Mouse (Mus musculus) frontal cortex, postnatal 25 days (tissue): Measurements from ENCODE around the gene AC131692.1.

Experiments used
- DNase-seq, 2 experiments: peaks; one replicate each; pipeline ENCODE4 v3.0.0; 2022; ENCODE audit warnings: low spot score in 2 of 2

The AC131692.1 gene

DNA sequence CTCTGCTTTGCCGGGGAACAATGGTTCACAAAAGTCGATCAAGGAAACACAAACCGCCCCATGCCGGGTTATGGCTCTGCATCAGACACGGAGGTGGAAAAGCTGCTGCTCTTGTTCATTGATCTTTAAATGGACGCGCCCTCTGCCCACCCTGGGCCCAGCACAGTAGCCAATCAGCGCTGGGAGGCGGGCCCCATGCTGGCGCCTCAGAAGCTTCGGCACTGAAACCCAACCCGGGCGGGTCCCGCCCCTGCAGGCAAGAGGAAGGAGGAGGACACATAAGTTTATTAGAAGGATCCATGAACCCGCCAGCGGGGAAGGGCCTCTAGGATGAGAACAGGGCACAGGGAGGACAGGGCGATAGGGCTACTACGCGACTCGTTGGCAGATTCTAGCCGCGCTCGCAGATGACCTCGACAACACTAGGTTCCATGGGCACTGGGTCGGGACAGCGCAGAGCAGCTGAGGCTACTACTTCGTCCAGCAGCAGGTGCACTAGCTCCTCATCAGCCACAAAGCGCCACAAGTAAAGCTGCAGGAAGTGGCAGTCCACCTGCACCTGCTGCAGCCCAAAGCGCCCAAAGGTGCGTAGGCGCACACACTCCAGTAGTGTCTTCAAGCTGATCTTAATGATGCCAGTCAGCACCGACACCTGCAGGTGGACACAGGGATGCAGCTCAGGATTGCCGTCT is 26.3 kb upstream of the AC131692.1 start, which contains the start of gene Tm7sf2:
TSS of gene Tm7sf2 (minus strand) at position 650 of the 692 bp plus-strand sequence.
- DNase-seq = peak; percentile 69 to 77

DNA sequence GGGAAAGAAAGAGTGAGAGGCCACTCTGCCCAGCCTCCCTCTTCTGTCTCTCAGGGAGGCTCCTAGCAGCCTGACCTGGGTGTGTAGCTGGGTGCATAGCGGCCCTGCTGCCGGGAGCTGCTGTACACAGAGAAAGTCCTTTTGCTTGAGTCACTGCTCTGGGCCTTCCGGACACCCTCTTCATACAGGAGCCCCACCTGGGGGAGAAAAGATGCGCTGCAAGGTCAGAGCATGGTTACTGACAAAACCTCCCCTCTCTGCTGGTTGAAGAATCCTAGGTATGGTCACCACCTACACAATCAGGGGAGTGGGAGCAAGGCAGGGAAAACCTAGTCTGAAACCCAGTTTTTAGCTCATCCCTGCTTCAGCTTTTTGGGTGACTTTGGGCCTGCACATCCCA is 25.3 kb upstream of the AC131692.1 start:
- DNase-seq = no peak

DNA sequence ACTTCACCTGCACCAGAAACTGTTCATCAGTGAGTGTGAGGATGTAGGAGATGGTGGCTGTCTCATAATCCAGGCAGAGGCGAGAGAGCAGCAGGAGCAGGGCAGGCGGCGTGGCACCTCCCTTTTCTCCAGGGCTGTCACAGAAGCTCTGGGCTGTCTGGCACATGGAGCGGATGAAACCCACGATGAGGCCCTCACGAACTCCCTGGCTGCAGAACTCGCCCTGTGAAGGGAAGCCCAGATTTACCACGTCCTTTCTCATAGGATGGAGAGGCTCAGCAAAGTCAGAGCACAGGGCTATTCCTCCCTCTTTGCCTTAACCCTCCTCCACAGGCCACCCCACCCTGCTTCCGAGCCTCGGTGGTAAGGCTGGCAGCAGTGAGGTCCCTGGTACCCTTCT is 24.4 kb upstream of the AC131692.1 start:
- DNase-seq = no peak

DNA sequence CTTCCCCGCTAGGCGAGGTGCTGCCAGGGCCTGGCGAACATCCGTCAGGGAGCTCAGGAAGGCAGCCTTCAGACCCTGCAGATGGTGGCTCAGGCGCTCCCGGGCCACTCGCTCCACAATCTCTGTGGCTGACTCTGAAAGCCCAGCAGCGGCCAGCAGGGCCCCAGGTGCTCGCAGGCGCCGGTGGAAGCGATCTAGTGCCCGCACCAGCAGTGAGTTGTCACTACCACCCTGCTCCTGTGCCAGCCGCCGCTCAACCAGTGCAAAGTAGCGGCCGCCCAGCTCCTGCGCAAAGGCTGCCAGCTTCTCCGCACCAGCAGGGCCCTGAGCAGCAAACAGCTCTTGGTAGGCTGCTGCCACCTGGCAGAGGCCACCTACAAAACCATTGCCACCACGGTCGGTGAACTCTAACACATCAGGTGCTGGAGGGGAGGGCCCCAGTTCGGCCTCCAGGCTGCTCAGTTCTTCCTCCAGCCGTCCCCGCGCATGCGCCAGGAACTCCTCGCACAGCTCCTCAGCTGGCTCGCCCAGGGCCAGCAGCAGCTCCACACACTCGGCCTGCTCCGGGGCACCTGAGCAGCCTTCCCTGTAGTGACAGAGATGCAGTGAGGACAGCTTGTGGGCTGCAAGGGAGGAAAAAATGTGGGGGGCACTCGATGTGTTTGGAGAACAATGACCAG is 23.5 kb upstream of the AC131692.1 start:
- no peak for DNase-seq

DNA sequence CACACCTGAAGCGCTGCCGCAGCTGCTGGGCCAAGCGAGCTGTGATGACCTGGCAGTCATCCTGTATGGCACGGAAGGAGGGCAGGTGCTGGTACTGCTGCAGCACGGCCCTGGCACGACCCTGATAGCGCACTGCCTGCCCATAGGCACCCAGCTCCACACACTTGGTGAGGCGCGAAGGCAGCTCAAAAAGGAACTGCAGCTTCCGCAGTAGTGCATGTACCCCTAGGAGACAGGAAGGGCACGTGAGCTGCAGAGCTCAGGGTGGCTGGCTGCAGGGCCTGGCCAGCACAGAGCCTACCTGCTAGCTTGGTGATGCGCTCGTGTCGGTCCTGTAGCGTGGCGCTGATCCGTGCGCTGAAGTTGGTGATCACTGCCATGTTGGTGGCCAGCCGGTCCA is 23.0 kb upstream of the AC131692.1 start:
- no peak for DNase-seq

DNA sequence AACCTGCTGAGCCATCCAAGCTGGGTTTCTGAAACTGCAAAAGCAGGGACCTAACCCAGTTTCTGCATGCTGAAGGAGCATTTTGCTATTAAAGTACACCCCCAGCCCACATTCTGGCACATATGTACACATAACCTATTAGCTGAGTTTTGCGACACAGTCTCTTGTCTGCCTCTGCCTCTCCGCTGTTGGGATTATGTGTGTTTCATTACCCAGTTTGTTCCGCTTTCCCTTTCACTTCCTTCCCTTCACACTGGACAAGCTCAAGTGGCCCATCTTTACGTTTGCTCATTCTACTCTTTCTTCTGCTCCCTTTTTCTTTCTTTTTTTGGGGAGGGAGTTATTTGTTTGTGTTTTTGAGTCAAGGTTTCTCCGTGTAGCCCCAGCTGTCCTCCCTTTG is 20.3 kb upstream of the AC131692.1 start:
- DNase-seq = no peak

DNA sequence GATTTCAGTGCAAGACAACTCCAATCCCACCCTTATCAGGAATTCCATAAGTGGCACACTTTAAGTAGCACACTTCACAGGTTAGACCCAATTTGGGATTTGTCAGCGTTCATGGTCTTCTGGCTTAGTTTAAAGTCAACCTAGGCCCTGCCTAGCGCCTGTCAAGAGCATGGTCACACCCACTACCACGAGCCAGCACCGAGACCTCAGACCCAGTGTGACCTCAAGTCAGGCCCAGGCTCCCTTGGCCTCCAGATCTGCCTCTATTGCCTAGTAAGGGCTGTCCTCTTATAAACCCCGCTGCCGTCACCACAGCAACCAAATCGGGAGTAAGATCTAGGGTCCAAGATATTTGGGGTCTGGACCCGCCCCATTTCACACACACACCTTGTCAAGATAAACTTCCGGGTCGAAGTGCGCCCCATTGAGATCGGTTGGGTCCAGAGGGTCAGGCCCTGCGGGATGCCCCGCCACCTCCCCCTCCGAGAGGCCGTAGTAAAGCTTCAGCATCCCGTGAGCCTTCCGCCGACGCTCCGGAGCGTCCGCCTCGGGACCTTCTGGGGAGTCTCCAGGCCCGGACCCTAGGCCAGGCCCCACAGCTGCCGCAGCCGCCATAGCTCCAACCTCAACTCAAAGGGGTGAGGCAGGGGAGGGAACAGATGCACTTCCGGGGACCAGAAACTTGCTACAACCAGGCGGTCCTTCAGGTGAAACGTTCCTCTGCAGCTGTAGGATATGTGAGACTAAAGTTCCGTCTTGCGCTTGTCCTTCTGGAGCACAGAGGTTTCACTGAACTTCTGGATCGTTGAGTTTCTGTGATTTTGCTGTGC is 17.4 kb upstream of the AC131692.1 start, which contains the start of gene Vps51:
TSS of gene Vps51 (minus strand) at position 668 of the 830 bp plus-strand sequence.
- peak; percentile 73 to 85 for DNase-seq

DNA sequence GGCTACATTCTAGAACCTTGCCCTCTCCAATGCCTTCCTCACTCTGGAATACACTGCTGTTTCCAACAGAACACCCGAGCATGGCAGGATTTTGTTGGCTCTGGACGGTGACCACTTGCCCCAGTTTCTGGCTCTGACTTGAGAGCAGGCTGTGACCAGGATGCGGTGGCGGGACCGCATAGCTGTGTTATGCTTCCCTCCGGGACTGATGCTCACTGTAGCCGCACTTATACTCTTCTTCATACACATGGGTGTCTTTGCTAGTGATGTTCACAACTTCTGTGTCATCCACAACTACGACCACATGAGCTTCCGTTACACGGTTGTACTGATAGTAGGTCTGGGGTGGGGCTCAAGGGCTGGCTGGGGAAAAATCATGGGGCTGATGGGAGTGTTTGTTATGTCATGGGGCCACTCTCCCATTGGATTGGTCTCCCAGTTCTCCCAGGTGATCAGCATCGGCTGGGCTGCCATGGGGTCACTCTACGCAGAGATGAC is 14.2 kb upstream of the AC131692.1 start, which contains the start of gene Tmem262:
TSS of gene Tmem262 (plus strand) at position 51 of the 498 bp plus-strand sequence.
- DNase-seq = no peak

DNA sequence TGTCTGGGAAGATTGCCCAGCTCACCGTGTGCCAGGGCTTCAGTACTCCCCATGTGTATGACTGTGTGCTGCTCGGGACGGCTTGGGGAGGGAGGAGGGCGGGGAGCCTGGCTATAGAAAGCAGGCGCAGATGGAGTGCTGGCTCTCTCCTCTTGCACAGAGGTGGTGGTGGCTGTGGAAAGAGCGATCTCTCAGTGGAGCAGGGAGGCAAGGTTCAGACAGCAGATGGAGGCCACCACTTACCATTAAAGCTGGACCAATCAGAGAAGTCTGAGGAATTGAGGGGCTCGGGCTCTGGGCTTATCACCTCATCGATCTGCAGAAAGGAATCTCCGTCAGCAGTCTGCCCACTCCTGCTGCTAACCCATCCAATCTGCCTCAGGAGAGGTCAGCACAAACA is 12.1 kb upstream of the AC131692.1 start, which contains the start of gene Gm28374:
TSS of gene Gm28374 (minus strand) at position 101 of the 400 bp plus-strand sequence.
- no peak for DNase-seq

DNA sequence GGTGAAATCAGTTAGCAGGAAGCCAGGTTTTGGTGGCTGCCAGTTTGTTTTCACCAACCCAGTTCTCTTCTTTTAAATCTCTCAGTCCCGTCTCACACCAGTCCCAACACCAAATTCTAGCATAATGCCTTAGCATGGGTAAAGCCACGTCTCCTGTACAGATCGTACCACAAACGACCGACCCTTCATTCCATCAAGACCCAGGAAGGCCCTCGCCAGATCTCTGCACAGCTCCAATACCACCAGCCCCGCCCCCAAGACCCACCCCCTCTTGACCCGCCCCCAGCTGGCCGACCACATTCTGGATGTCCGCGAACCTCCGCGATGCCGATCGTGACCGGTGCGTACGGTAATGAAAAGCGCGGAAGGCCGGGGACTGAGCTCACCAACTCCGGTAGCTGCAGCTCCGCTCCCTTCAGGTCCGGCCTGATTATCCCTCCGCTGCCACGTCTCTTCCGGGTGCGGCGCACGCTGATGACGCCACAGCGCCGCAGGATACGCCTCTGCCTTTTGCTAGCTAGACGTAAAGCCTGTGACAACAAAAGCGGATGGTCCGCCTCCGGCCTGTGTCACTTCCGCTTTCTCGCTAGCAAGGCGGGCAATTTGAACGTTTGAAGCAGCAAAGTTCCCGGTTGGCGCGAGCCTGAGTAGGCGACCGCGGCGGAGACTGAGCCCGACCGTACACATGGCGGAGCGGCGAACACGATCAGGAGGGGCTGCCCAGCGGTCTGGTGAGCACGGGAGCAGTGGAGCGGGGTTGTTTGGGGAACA is 9.6 kb upstream of the AC131692.1 start, which contains the start of the genes Zfpl1 and Cdca5:
TSS of gene Zfpl1 (minus strand) at position 479 of the 771 bp plus-strand sequence.
TSS of gene Cdca5 (plus strand) at position 506 of the 771 bp plus-strand sequence.
- peak; percentile 92 to 93 for DNase-seq

DNA sequence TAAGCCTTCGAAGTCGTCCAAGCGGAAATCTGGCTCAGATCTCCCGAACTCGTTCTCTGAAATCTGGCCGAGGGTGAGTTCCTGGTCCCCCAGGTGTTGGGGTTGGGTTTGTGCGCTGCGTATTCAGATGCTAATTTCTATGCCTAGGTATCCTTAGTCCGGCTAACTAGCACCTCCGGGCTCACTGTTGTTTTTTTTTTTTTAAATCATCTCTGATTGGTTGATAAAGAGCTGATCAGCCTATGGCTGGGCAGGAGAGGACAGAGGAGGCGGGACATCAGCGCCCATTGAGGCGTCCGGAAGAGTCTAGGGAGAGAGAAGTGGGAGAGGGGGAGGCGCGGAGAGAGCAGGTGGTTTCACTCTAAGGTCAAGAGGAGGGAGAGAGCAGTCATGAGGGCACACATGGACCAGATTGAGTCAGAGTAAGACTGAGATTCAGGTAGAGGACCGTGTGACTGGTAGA is 8.8 kb upstream of the AC131692.1 start:
- DNase-seq = no peak

DNA sequence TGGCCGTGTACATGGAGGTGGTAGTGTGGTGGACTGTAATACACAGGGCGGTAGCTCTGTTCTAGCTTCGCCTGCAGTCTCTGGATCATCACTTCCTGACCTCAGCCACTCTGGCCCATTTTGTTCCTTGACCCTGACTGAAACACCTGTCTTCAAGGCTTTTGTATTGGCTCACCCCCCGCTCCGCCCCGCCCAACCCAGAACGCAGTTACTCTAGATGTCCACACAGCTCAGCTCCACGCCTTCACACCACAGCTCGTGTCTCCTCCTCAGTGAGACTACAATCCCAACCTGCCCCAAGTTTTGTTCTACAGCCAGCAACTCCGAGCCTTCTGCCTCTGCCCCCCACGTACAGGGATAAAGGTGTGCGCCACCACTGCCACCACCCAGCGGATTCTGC is 5.4 kb upstream of the AC131692.1 start:
- no peak for DNase-seq

DNA sequence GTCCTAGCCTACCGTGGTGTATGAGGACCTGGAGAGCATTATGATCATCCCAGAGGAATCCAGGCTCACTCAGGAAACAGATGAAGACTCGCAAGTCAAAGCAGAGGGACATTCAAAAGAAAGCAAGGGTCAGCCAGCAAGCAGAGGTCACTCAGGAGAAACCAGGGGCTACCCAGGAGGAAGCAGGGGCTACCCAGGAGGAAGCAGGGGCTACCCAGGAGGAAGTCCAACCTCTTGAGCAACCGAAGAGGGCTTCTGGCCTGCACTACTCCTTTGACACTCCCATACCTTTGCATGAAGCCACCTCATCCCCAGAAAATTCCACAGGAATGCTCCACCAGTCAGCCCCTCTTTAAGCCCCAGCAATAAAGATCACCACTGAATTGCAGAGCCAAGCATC is 3.6 kb downstream of the AC131692.1 start:
- DNase-seq = no peak

DNA sequence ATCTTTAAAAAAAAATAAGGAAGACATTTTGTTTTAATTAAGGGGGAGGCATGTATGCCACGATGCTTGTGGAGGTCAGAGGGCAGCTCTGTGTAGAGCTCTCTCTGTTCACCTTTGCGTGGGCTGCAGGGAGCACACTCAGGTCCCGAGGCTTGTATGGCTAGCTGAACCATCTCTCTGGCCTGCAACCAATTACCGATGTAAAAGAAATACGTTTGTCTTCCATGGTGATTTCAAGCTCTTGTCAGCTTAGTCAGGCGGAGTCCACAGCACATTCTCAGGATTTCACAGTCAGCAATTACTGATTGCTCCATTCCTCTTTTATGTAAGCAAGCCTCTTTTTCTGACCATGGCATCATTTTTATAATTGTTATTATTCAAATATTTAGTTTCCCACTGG is 7.0 kb downstream of the AC131692.1 start:
- no peak for DNase-seq

DNA sequence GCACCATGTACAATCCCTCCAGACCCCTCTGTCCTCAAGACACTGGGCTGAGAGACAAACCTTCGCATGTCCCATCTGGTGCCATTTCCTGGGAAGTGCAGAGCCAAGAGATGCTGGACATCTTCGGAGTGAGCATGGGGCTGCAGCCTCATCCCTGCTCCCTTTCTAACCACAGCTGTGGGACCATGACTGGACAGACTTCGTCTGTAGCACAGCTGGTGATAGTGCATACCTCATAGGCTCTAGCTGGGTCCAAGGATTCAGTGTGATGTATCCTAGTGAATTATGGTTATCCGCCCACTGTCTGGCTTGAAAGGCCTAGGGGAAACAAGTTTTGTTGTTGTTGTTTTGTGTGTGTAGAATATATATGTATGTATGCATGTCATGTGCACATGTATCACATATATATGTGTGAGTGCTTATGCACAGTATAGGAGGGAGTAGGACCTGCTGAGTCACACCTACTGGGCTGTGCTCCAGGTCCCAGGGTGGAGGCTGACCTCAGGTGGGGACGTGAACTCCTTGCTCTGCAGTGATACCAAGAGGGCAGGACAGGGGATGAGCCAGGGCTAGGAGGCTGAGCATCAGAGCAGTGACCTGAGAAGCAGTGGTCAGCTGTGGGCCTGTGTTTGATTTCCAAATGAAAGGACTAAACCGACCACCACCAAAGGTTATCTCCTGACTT is 8.1 kb downstream of the AC131692.1 start:
- DNase-seq = no peak

DNA sequence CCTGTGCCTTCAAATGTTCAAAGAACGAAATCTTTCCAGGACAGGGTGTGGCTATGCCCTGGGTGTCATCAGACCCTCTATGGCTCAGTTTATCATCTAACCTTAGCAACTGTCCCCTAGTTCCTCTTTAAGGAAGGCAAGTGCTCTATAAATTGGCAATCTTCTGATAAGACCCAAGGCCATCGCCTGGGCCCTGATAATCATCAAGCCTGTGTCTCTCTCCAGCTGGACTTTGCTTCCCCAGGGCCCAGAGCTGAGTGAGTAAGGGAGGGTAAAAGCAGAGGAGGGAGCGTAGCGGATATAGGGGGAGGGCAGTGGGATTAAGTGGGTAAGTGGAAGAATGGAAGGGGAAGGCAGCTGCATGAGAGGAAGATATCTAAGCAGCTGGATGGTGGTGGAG is 10.3 kb downstream of the AC131692.1 start:
- DNase-seq = no peak

DNA sequence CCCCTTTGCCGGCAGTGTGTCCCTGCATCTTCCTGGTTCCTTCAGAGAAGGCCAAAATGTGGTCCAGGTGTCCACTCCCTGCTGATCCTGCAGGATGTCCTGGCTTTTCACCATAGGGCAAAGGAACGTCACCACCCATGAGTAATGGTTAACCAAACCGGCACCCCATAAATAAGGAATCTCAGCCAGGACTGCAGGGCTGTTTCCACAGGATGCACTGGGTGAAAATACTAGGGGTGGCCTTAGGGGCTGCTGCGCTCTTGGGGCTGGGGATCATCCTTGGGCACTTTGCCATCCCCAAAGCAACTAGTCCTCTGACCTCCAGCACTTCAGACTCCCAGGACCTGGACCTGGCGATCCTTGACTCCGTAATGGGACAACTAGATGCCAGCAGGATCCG is 11.4 kb downstream of the AC131692.1 start, which contains the start of gene Naaladl1:
TSS of gene Naaladl1 (plus strand) at position 197 of the 400 bp plus-strand sequence.
- no peak for DNase-seq

DNA sequence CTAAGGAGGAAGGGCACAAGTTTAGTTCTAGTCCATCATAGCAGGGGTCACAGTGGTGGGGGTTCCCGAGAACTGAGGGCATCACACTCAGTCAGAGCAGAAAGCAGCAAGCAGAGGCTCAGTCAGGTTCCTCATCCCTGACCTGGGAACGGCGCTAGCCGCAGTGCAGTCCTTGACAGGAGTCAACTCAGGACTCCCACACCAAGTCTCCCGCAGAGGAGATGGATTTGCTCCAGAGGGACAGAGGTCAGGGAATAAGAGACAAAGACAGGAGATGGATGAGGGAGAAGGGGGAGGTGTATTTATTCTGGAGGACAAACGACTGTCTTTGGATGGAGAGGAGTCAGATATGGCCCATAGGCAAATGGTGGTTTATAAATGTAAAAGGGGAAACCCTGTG is 18.9 kb downstream of the AC131692.1 start:
- DNase-seq = no peak

DNA sequence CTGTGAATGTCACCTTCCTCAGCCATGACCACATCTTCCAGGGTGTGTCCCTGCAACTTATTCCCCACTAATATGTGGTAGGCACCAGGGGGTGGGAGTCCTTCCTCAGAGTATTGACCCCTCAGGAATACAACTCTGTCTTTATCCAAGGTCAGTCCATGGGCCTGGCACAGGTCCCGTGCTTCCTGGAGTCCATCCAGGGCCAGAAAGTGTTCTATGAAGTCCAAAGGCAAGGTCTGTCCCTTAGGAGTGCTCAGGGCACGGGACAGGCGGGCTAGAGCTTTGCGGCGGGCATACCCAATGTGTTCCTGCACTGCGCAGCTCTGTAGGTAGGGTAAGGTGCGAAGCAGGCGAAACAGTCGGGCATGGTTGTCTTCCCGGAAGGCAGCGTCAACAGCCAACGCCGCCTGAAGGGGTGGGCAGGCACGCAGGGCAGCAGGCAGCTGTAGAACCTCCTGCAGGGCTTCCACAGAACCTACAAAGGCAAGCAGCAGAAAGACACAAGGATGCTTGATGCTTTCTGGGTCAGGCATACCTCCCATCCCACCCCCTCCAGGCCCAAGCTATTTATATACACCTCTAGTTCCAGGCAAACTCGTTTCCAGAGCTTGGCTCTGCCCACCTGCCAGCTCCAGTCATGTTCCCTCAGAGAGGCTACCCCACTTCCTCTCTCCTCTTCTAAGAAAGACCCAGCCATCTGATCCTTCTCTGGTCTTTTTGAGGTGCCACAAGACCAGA is 22.1 kb downstream of the AC131692.1 start:
- DNase-seq = no peak
